ENCODE assay signal across 7 mouse cellular contexts in the genomic region with DNA sequence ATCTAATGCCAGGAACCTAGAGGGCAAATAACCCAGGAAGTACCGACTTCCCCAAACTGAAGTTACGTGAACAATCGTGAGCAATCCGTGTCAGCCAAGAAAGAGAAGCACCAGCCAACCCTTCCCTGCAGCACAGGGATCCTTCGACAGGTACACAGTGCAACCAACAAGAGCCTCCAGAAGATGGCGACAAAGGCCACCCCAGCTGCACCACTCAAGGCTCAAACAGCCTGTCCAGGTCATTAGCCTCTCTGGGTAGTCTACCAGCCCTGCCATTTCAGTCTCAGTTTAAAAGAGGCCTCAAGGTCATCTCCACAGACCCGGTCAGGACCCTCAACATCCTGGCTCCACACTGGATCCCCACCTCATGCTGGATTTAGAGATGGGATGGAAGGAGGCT. TPM values are rescaled to one million over a fixed set of nuclear protein-coding genes. Genes with fewer than 3 reads are reported as not detected.
DNase-seq lines count a peak whose midpoint lies in the region; ATAC-seq and TF ChIP-seq lines count a peak whose summit lies in the region.

No protein-coding gene starts in this region.

- no peak for TF ChIP-seq EP300 in MEL (IDR thresholded peaks at IDR 0.05; ENCODE audit: low read depth in 1 of 2, low read length in 2 of 2)

- TF ChIP-seq CTCF in MEL (IDR thresholded peaks at IDR 0.05 in 2 of 3, conservative IDR thresholded peaks at IDR 0.05 in 1 of 3; ENCODE audit: control insufficient read depth in 1 of 3, insufficient read depth in 1 of 3, low read depth in 2 of 3, low read length in 3 of 3, poor library complexity in 1 of 3, severe bottlenecking in 1 of 3): peak; percentile 60 to 79 (median 68)

- H3K9ac ChIP-seq in MEL (ENCODE audit: control insufficient read depth, low read depth, low read length, poor library complexity, severe bottlenecking): no peak overlapping the region

- peak; percentile 60 for DNase-seq in MEL (ENCODE audit: low read depth, low spot score)
- peak; percentile 86 for DNase-seq in brain, adult 2 months (ENCODE audit: low read depth, low spot score)
- DNase-seq in heart, postnatal 14 days: peak; percentile 64 to 76
- peak; percentile 78 to 82 for DNase-seq in kidney, postnatal 4 days
- DNase-seq in lung, postnatal 14 days: peak; percentile 77
- DNase-seq in right cerebral cortex, adult 18-20 months: peak; percentile 59

- no peaks in the 10 kb centered on the region for H3K9me3 ChIP-seq in MEL (replicated peaks; ENCODE audit: insufficient read depth, low read length)

- intact Hi-C loops in heart, postnatal 14 days (cut with DNase I): loop anchor here (1.0 to 5.0 kb wide), 3 partner anchors 40 to 910 kb away; no protein-coding TSS in a partner anchor

- no peaks in the 10 kb centered on the region for H3K4me1 ChIP-seq in MEL (ENCODE audit: control insufficient read depth in 1 of 2, insufficient read depth in 2 of 2, low read length in 2 of 2)

- H3K4me3 ChIP-seq in MEL (ENCODE audit: control insufficient read depth in 1 of 2, insufficient read depth in 1 of 2, low read depth in 2 of 2, low read length in 2 of 2): no peak overlapping the region

- H3K27me3 ChIP-seq in MEL (ENCODE audit: control insufficient read depth in 1 of 2, insufficient read depth in 2 of 2, low read length in 2 of 2): no peaks in the 10 kb centered on the region

- no peak overlapping the region for H3K27ac ChIP-seq in MEL (ENCODE audit: control insufficient read depth, low read depth, low read length)

- H3K79me2 ChIP-seq in MEL (ENCODE audit: control insufficient read depth, insufficient read depth, low read length, poor library complexity): no peaks in the 10 kb centered on the region

- ATAC-seq in erythroid progenitor cell, adult 5-6 weeks (replicated peaks; ENCODE audit: low FRiP score, poor library complexity, severe bottlenecking): 0 out of 2 replicates have a peak, but pooled peaks have one; percentile 44

- peak; percentile 60 for TF ChIP-seq RAD21 in MEL (IDR thresholded peaks at IDR 0.05; ENCODE audit: low read depth, low read length)

- H3K36me3 ChIP-seq in MEL (ENCODE audit: control insufficient read depth in 1 of 2, insufficient read depth in 2 of 2, low read length in 2 of 2): peaks cover 0 to 1% of the 10 kb centered on the region in 2 experiments; a peak in 2 of 4 replicates

- TF ChIP-seq POLR2A in MEL (IDR thresholded peaks at IDR 0.05; ENCODE audit: control insufficient read depth in 1 of 2, insufficient read depth in 1 of 2, low read depth in 1 of 2, low read length in 2 of 2, poor library complexity in 1 of 2): no peak

TF ChIP-seq in MEL, 35 proteins besides CTCF, POLR2A, EP300 and RAD21:
- TF ChIP-seq ZC3H11A (IDR thresholded peaks at IDR 0.05; ENCODE audit: low read depth, low read length) (peak; percentile 24; the same call in 1 of the 2 replicates), MEF2A (IDR thresholded peaks at IDR 0.05; ENCODE audit: extremely low read depth, insufficient replicate concordance, low read depth, low read length, poor library complexity, severe bottlenecking) (no peak), KAT2A (conservative IDR thresholded peaks at IDR 0.05; ENCODE audit: low read depth, low read length) (no peak), UBTF (IDR thresholded peaks at IDR 0.05; ENCODE audit: borderline replicate concordance, insufficient read depth, low read depth, low read length) (no peak), SIN3A (IDR thresholded peaks at IDR 0.05; ENCODE audit: low read length) (no peak), USF2 (IDR thresholded peaks at IDR 0.05; ENCODE audit: borderline replicate concordance in 1 of 2, insufficient read depth in 1 of 2, low read depth in 1 of 2, low read length in 2 of 2) (no peak), ETS1 (IDR thresholded peaks at IDR 0.05; ENCODE audit: low read depth, low read length) (no peak), SMC3 (IDR thresholded peaks at IDR 0.05; ENCODE audit: low read depth, low read length) (peak; percentile 46), POLR2AphosphoS2 (IDR thresholded peaks at IDR 0.05; ENCODE audit: low read length) (no peak)

RNA-seq across cellular contexts. Expression of a gene that starts 34.6 kb away (rescaled TPM):
- total RNA-seq in MEL (2012; rRNA removed): 117 and 146 TPM in 2 replicates
- polyA plus RNA-seq in MEL (2012; ENCODE audit: insufficient read depth in 1 of 2, insufficient read length in 2 of 2, low read depth in 1 of 2, low replicate concordance in 2 of 2, missing spikeins in 1 of 2): 100 to 1,000 TPM in 1 of 2 experiments, not detected in 1; 140 TPM
- total RNA-seq in erythroid progenitor cell, adult 5-6 weeks (2015; ENCODE audit: low replicate concordance): 6.3 and 13.0 TPM in 2 replicates
- 8.1 and 9.6 TPM in 2 replicates for total RNA-seq in erythroid progenitor cell, adult 5-6 weeks (2017; ENCODE audit: low replicate concordance)
- total RNA-seq in heart, postnatal 14 days (2021): 100 to 1,000 TPM; 122 to 138 TPM
